Mouse (Mus musculus) thymus, adult 2 months (tissue): Measurements from ENCODE around the gene Nmral1. TPM values are rescaled to one million over a fixed set of nuclear protein-coding genes. Genes with fewer than 3 reads are reported as not detected.

Source experiments
- DNase-seq: peaks from one replicate; pipeline ENCODE4 v3.0.0; 2021
- H3K27ac ChIP-seq: fragments of 200-500 bp; 2 replicates; pipeline ENCODE4 v1.5.1; 2012; ENCODE audit warnings: low read length, control low read depth; ENCODE audit not compliant: control insufficient read depth, insufficient read depth
- H3K27me3 ChIP-seq: fragments of 200-500 bp; 2 replicates; pipeline ENCODE4 v1.6.1; 2012; ENCODE audit warnings: mild to moderate bottlenecking, low read length, moderate library complexity, mixed read lengths; ENCODE audit not compliant: control insufficient read depth, insufficient read depth
- H3K36me3 ChIP-seq: fragments of 200-500 bp; 2 replicates; pipeline ENCODE4 v1.6.1; 2012; ENCODE audit warnings: mild to moderate bottlenecking, low read length, moderate library complexity; ENCODE audit not compliant: control insufficient read depth, insufficient read depth
- H3K4me1 ChIP-seq: fragments of 200-500 bp; replicated peaks from 2 replicates; pipeline ENCODE4 v1.6.1; 2012; ENCODE audit warnings: low read length; ENCODE audit not compliant: control insufficient read depth, insufficient read depth
- H3K4me3 ChIP-seq: fragments of 200-500 bp; 2 replicates; pipeline ENCODE4 v1.5.1; 2012; ENCODE audit warnings: mild to moderate bottlenecking, low read length, control low read depth, moderate library complexity; ENCODE audit not compliant: control insufficient read depth, insufficient read depth
- CTCF ChIP-seq: fragments of 200-500 bp; IDR thresholded peaks from 2 replicates; pipeline ENCODE4 v1.5.1; 2012; ENCODE audit warnings: mild to moderate bottlenecking, control low read depth, low read length, moderate library complexity, borderline replicate concordance; ENCODE audit not compliant: control insufficient read depth, poor library complexity, insufficient read depth; ENCODE audit errors: extremely low read depth
- POLR2A ChIP-seq: fragments of 200-500 bp; IDR thresholded peaks from 2 replicates; pipeline ENCODE4 v1.6.1; 2012; ENCODE audit warnings: mild to moderate bottlenecking, low read length, control low read depth, moderate library complexity; ENCODE audit not compliant: control insufficient read depth, poor library complexity, insufficient read depth; ENCODE audit errors: extremely low read depth
- WGBS: fragments of 180-500 bp; shearing (Covaris S2); methylation state at CpG from one replicate; pipeline ENCODE4 v1.1.7; 2018; 5-methylcytosine and 5-hydroxymethylcytosine counted together
- polyA plus RNA-seq: library from polyadenylated mRNA; depleted of rRNA; stranded (reverse); fragments of >200 nt; gene quantifications from 2 replicates; pipeline ENCODE4 v1.2.3, GENCODE M21; 2012

The Nmral1 gene
- polyA plus RNA-seq, 1 experiment = 25.6 TPM

GRCm38 (mm10) chr16:4727526-4727925, 8.4 kb upstream of the Nmral1 start:
- Histone ChIP-seq H3K27ac (no peak overlapping the region), H3K27me3 (no peaks in the 10 kb centered on the region), H3K4me1 (peaks cover 20% of the 10 kb centered on the region), H3K36me3 (no peaks in the 10 kb centered on the region), H3K4me3 (no peak overlapping the region)
- 83% methylated on average over 1 of the region's 1 CpGs for WGBS
- no peak for TF ChIP-seq POLR2A
- no peak for TF ChIP-seq CTCF
- no peak for DNase-seq

GRCm38 (mm10) chr16:4726528-4727128, 7.5 kb upstream of the Nmral1 start:
- Histone ChIP-seq H3K36me3 (no peaks in the 10 kb centered on the region), H3K4me3 (peak overlapping the region; percentile 82), H3K4me1 (peaks cover 21% of the 10 kb centered on the region), H3K27ac (no peak overlapping the region), H3K27me3 (no peaks in the 10 kb centered on the region)
- no peak for DNase-seq
- WGBS = under 1% methylated on average over 40 of the region's 40 CpGs
- TF ChIP-seq CTCF (0 out of 2 replicates have a peak, but pooled peaks have one; percentile 5), POLR2A (no peak)

GRCm38 (mm10) chr16:4725780-4726527, 6.8 kb upstream of the Nmral1 start, which contains the start of gene Hmox2:
Gene Hmox2 (plus strand): TSS chr16:4726361.
- TF ChIP-seq CTCF = 0 out of 2 replicates have a peak, but pooled peaks have one; percentile 30
- peak; percentile 85 for TF ChIP-seq POLR2A
- Histone ChIP-seq H3K4me3 (peak within 1 kb of the TSS; percentile 82), H3K27me3 (no peaks in the 10 kb centered on the region), H3K27ac (peak within 1 kb of the TSS; percentile 70; the same call in 1 of the 2 replicates), H3K36me3 (no peaks in the 10 kb centered on the region), H3K4me1 (peaks cover 21% of the 10 kb centered on the region)
- 5% methylated on average over 35 of the region's 35 CpGs for WGBS
- peak; percentile 96 for DNase-seq

GRCm38 (mm10) chr16:4725266-4725665, 6.1 kb upstream of the Nmral1 start:
- peaks cover 21% of the 10 kb centered on the region for H3K4me1 ChIP-seq
- no peak overlapping the region for H3K27ac ChIP-seq
- DNase-seq = no peak
- no peaks in the 10 kb centered on the region for H3K27me3 ChIP-seq
- no peaks in the 10 kb centered on the region for H3K36me3 ChIP-seq
- TF ChIP-seq CTCF (no peak), POLR2A (no peak)
- no peak overlapping the region for H3K4me3 ChIP-seq
- WGBS = 94% methylated on average over 4 of the region's 4 CpGs

- Histone ChIP-seq H3K36me3 (no peaks in the 10 kb centered on the region), H3K4me3 (no peak overlapping the region), H3K27ac (peak overlapping the region; percentile 57), H3K27me3 (no peaks in the 10 kb centered on the region), H3K4me1 (peaks cover 18% of the 10 kb centered on the region)
- DNase-seq = peak; percentile 19
- WGBS = 44% methylated on average over 3 of the region's 3 CpGs
- TF ChIP-seq CTCF = no peak
- TF ChIP-seq POLR2A = no peak
Observed at GRCm38 (mm10) chr16:4722915-4723209, 3.7 kb upstream of the Nmral1 start.

- peaks cover 18% of the 10 kb centered on the region for H3K4me1 ChIP-seq
- no peaks in the 10 kb centered on the region for H3K36me3 ChIP-seq
- DNase-seq = no peak
- TF ChIP-seq POLR2A = no peak
- TF ChIP-seq CTCF = no peak
- 46% methylated on average over 7 of the region's 7 CpGs for WGBS
- H3K27ac ChIP-seq = peak overlapping the region; percentile 84
- H3K4me3 ChIP-seq = no peak overlapping the region
- H3K27me3 ChIP-seq = no peaks in the 10 kb centered on the region
Observed at GRCm38 (mm10) chr16:4722128-4722914, 3.2 kb upstream of the Nmral1 start.
